Mouse (Mus musculus) CH12.LX (cell line): ENCODE measurements around the gene Lpin2. TPM values are rescaled to one million over a fixed set of nuclear protein-coding genes. Genes with fewer than 3 reads are reported as not detected.

Source experiments
- DNase-seq: peaks from one replicate; pipeline ENCODE4 v3.0.0-alpha.2; 2013; ENCODE audit errors: extremely low read depth
- H3K27ac ChIP-seq: 2 replicates; pipeline ENCODE4 v1.5.1; 2012; ENCODE audit warnings: low read depth, mild to moderate bottlenecking, control low read depth, moderate library complexity; ENCODE audit not compliant: insufficient read depth
- H3K27me3 ChIP-seq: replicated peaks from 2 replicates; pipeline ENCODE3; 2012; ENCODE audit warnings: inconsistent platforms
- H3K36me3 ChIP-seq, 2 experiments: replicated peaks in 1 of 2; 2 replicates each; pipeline versions ENCODE3 to v1.6.1; 2012; ENCODE audit warnings: inconsistent platforms in 1 of 2, low read length in 1 of 2, mild to moderate bottlenecking in 1 of 2, mixed read lengths in 1 of 2, moderate library complexity in 1 of 2; ENCODE audit not compliant: control insufficient read depth in 1 of 2, insufficient read depth in 1 of 2
- H3K4me1 ChIP-seq, 2 experiments: 2 replicates each; pipeline ENCODE4 v1.6.1; 2012; ENCODE audit warnings: inconsistent platforms in 1 of 2, moderate library complexity in 1 of 2; ENCODE audit not compliant: insufficient read depth in 2 of 2, control insufficient read depth in 1 of 2
- H3K4me2 ChIP-seq: 2 replicates; pipeline ENCODE4 v1.6.1; 2012; ENCODE audit warnings: low read depth, mild to moderate bottlenecking, control low read depth; ENCODE audit not compliant: poor library complexity, insufficient read depth, severe bottlenecking
- H3K4me3 ChIP-seq, 3 experiments: fragments of 150-350 bp in 1 of 3; sonication (generic) in 1 of 3; replicated peaks in 1 of 3; 2 replicates each; pipeline versions ENCODE3 to v1.5.1; 2011 to 2012; ENCODE audit warnings: low read depth in 2 of 3, low read length in 2 of 3, mild to moderate bottlenecking in 2 of 3, moderate library complexity in 2 of 3, control low read depth in 1 of 3, improper control_type of control experiment in 1 of 3, inconsistent platforms in 1 of 3, mixed read lengths in 1 of 3; ENCODE audit not compliant: poor library complexity in 1 of 3
- H3K79me2 ChIP-seq: replicated peaks from 2 replicates; pipeline ENCODE4 v1.6.1; 2012; ENCODE audit warnings: mild to moderate bottlenecking, moderate library complexity; ENCODE audit not compliant: control insufficient read depth, poor library complexity, insufficient read depth, severe bottlenecking; ENCODE audit errors: extremely low read depth
- H3K9ac ChIP-seq: 2 replicates; pipeline ENCODE4 v1.6.1; 2012; ENCODE audit warnings: low read depth, mild to moderate bottlenecking, control low read depth, moderate library complexity; ENCODE audit not compliant: insufficient read depth
- H3K9me3 ChIP-seq: replicated peaks from 2 replicates; pipeline ENCODE3; 2012; ENCODE audit warnings: low read length, inconsistent platforms, mixed read lengths
- BHLHE40 ChIP-seq: IDR thresholded peaks from 2 replicates; pipeline ENCODE4 v1.6.1; 2011; ENCODE audit warnings: mild to moderate bottlenecking, low read depth, low read length, improper control_type of control experiment
- CHD2 ChIP-seq: IDR thresholded peaks from 2 replicates; pipeline ENCODE4 v1.6.1; 2011; ENCODE audit warnings: low read length, improper control_type of control experiment
- CTCF ChIP-seq, 2 experiments: IDR thresholded peaks in 1 of 2; conservative IDR thresholded peaks in 1 of 2; 2 replicates each; pipeline ENCODE4 v1.5.1; 2011 to 2012; ENCODE audit warnings: low read depth in 2 of 2, low read length in 2 of 2, improper control_type of control experiment in 1 of 2, inconsistent platforms in 1 of 2, mild to moderate bottlenecking in 1 of 2, moderate library complexity in 1 of 2
- E2F4 ChIP-seq: IDR thresholded peaks from 2 replicates; pipeline ENCODE4 v1.6.1; 2011; ENCODE audit warnings: low read depth, low read length, improper control_type of control experiment; ENCODE audit not compliant: insufficient replicate concordance
- ELF1 ChIP-seq: IDR thresholded peaks from 2 replicates; pipeline ENCODE4 v1.6.1; 2014; ENCODE audit warnings: low read depth, mild to moderate bottlenecking, inconsistent platforms, low read length, improper control_type of control experiment
- EP300 ChIP-seq: IDR thresholded peaks from 2 replicates; pipeline ENCODE4 v1.6.1; 2011; ENCODE audit warnings: low read length, improper control_type of control experiment
- ETS1 ChIP-seq: conservative IDR thresholded peaks from 2 replicates; pipeline ENCODE4 v1.6.1; 2012; ENCODE audit warnings: low read depth, mild to moderate bottlenecking, inconsistent platforms, low read length, improper control_type of control experiment, moderate library complexity
- GABPA ChIP-seq: IDR thresholded peaks from 2 replicates; pipeline ENCODE4 v1.6.1; 2012; ENCODE audit warnings: low read depth, low read length, improper control_type of control experiment, inconsistent platforms; ENCODE audit not compliant: insufficient replicate concordance
- HCFC1 ChIP-seq: IDR thresholded peaks from 2 replicates; pipeline ENCODE4 v1.6.1; 2012; ENCODE audit warnings: low read depth, mild to moderate bottlenecking, inconsistent platforms, low read length, improper control_type of control experiment
- IRF4 ChIP-seq: IDR thresholded peaks from 2 replicates; pipeline ENCODE4 v1.6.1; 2014; ENCODE audit warnings: low read depth, mild to moderate bottlenecking, inconsistent platforms, low read length, improper control_type of control experiment
- JUN ChIP-seq: IDR thresholded peaks from 2 replicates; pipeline ENCODE4 v1.6.1; 2011; ENCODE audit warnings: low read depth, mild to moderate bottlenecking, low read length, improper control_type of control experiment, moderate library complexity; ENCODE audit not compliant: insufficient read depth
- KAT2A ChIP-seq: IDR thresholded peaks from 2 replicates; pipeline ENCODE4 v1.6.1; 2012; ENCODE audit warnings: low read length, improper control_type of control experiment, inconsistent platforms; ENCODE audit not compliant: insufficient replicate concordance
- MAX ChIP-seq: IDR thresholded peaks from 2 replicates; pipeline ENCODE4 v1.6.1; 2011; ENCODE audit warnings: low read length, improper control_type of control experiment
- MAZ ChIP-seq: IDR thresholded peaks from 2 replicates; pipeline ENCODE4 v1.6.1; 2012; ENCODE audit warnings: low read depth, mild to moderate bottlenecking, inconsistent platforms, low read length, improper control_type of control experiment, moderate library complexity
- MEF2A ChIP-seq: IDR thresholded peaks from 2 replicates; pipeline ENCODE4 v1.6.1; 2014; ENCODE audit warnings: low read depth, mild to moderate bottlenecking, inconsistent platforms, low read length, improper control_type of control experiment, borderline replicate concordance
- MXI1 ChIP-seq: IDR thresholded peaks from 2 replicates; pipeline ENCODE4 v1.6.1; 2011; ENCODE audit warnings: mild to moderate bottlenecking, low read depth, low read length, improper control_type of control experiment
- MYC ChIP-seq: IDR thresholded peaks from 2 replicates; pipeline ENCODE4 v1.6.1; 2011; ENCODE audit warnings: low read depth, mild to moderate bottlenecking, improper control_type of control experiment, low read length
- NELFE ChIP-seq: IDR thresholded peaks from 2 replicates; pipeline ENCODE4 v1.6.1; 2011; ENCODE audit warnings: low read depth, low read length, improper control_type of control experiment
- NRF1 ChIP-seq: IDR thresholded peaks from 2 replicates; pipeline ENCODE4 v1.6.1; 2014; ENCODE audit warnings: low read depth, mild to moderate bottlenecking, inconsistent platforms, low read length, improper control_type of control experiment, moderate library complexity
- RAD21 ChIP-seq: IDR thresholded peaks from 2 replicates; pipeline ENCODE4 v1.6.1; 2011; ENCODE audit warnings: low read depth, mild to moderate bottlenecking, low read length, improper control_type of control experiment, moderate library complexity
- SIN3A ChIP-seq: IDR thresholded peaks from 2 replicates; pipeline ENCODE4 v1.6.1; 2012; ENCODE audit warnings: low read length, improper control_type of control experiment, inconsistent platforms
- SMC3 ChIP-seq: IDR thresholded peaks from 2 replicates; pipeline ENCODE4 v1.6.1; 2011; ENCODE audit warnings: low read depth, low read length, improper control_type of control experiment
- TBP ChIP-seq: conservative IDR thresholded peaks from 2 replicates; pipeline ENCODE4 v1.6.1; 2011; ENCODE audit warnings: low read depth, low read length, improper control_type of control experiment
- TCF12 ChIP-seq: IDR thresholded peaks from 2 replicates; pipeline ENCODE4 v1.6.1; 2014; ENCODE audit warnings: low read depth, mild to moderate bottlenecking, inconsistent platforms, low read length, improper control_type of control experiment
- USF1 ChIP-seq: IDR thresholded peaks from 2 replicates; pipeline ENCODE4 v1.6.1; 2014; ENCODE audit warnings: low read depth, mild to moderate bottlenecking, inconsistent platforms, low read length, improper control_type of control experiment
- ZC3H11A ChIP-seq: IDR thresholded peaks from 2 replicates; pipeline ENCODE4 v1.6.1; 2012; ENCODE audit warnings: low read depth, mild to moderate bottlenecking, inconsistent platforms, low read length, improper control_type of control experiment
- ZKSCAN1 ChIP-seq: IDR thresholded peaks from 2 replicates; pipeline ENCODE4 v1.6.1; 2012; ENCODE audit warnings: low read depth, inconsistent platforms, low read length, improper control_type of control experiment, borderline replicate concordance
- ZMIZ1 ChIP-seq: IDR thresholded peaks from 2 replicates; pipeline ENCODE4 v1.6.1; 2012; ENCODE audit warnings: low read depth, mild to moderate bottlenecking, inconsistent platforms, low read length, improper control_type of control experiment
- ZNF384 ChIP-seq: IDR thresholded peaks from 2 replicates; pipeline ENCODE4 v1.6.1; 2012; ENCODE audit warnings: low read depth, low read length, improper control_type of control experiment, inconsistent platforms
- dilution Hi-C: fragments of 300-500 bp; cut with MboI; formaldehyde crosslinking; loops from 2 replicates; pipeline ENCODE4 v1.14.3; 2020; ENCODE audit warnings: low sequenced_read_pairs; ENCODE audit not compliant: extremely low pct_unique_long_range_greater_than_20kb, extremely low pct_ligation_motif_present
- in situ Hi-C: fragments of 300-500 bp; cut with MboI; formaldehyde crosslinking; loops from 3 replicates; pipeline ENCODE4 v1.14.3; 2019; ENCODE audit warnings: low sequenced_read_pairs, low pct_ligation_motif_present, low pct_unique_long_range_greater_than_20kb, mixed read lengths
- polyA plus RNA-seq: library from polyadenylated mRNA; unstranded; fragments of >175 nt; gene quantifications from 2 replicates; pipeline ENCODE4 v1.2.1, GENCODE M21; 2012; ENCODE audit warnings: low read depth; ENCODE audit not compliant: insufficient read length
- total RNA-seq, 2 experiments: library from RNA; depleted of rRNA; stranded (reverse); fragments of 300-350 nt in 1 of 2; fragments of >200 nt in 1 of 2; gene quantifications; 2 replicates each; pipeline ENCODE4 v1.2.3; 2012 to 2014

Gene Lpin2
- total and polyA plus RNA-seq, 3 experiments: 25.4 to 31.4 (median 28.1) TPM

GRCm38 (mm10) chr17:71180601-71181000 is 1.8 kb upstream of the Lpin2 start:
- DNase-seq: no peak
- in situ Hi-C loops (loop anchor here (10.0 kb wide), 1 partner anchor 86 kb away; no protein-coding TSS in a partner anchor), dilution Hi-C loops (no loop called here)
- Histone ChIP-seq H3K79me2 (peaks cover 7% of the 10 kb centered on the region), H3K9ac (no peak overlapping the region), H3K27ac (no peak overlapping the region), H3K4me1 (peaks cover 11 to 55% of the 10 kb centered on the region in 2 experiments; a peak in 3 of 4 replicates), H3K27me3 (no peaks in the 10 kb centered on the region), H3K36me3 (no peaks in the 10 kb centered on the region), H3K4me2 (no peak overlapping the region), H3K4me3 (no peak overlapping the region), H3K9me3 (no peaks in the 10 kb centered on the region)
- TF ChIP-seq ETS1 (no peak), RAD21 (no peak), JUN (no peak), ZC3H11A (no peak), MXI1 (no peak), SIN3A (no peak), IRF4 (no peak), ZKSCAN1 (no peak), GABPA (no peak), NELFE (no peak), MYC (no peak), E2F4 (no peak), SMC3 (no peak), BHLHE40 (no peak), ELF1 (no peak), ZMIZ1 (no peak)

- H3K27me3 ChIP-seq: no peaks in the 10 kb centered on the region
- peak; percentile 84 for DNase-seq
- H3K9ac ChIP-seq: peak overlapping the region; percentile 87
- peaks cover 19% of the 10 kb centered on the region for H3K79me2 ChIP-seq
- dilution Hi-C loops: no loop called here
- H3K4me3 ChIP-seq: peak overlapping the region; percentile 74 to 93 (median 88)
- H3K9me3 ChIP-seq: no peaks in the 10 kb centered on the region
- no peak overlapping the region for H3K27ac ChIP-seq
- in situ Hi-C loops: loop anchor here (10.0 kb wide), 1 partner anchor 88 kb away; no protein-coding TSS in a partner anchor
- H3K4me1 ChIP-seq: peaks cover 12 to 43% of the 10 kb centered on the region in 2 experiments; a peak in 3 of 4 replicates
- peak overlapping the region; percentile 99 for H3K4me2 ChIP-seq
- no peaks in the 10 kb centered on the region for H3K36me3 ChIP-seq
- no peak for TF ChIP-seq ZC3H11A
- no peak for TF ChIP-seq ZKSCAN1
- TF ChIP-seq HCFC1: no peak
- 0 out of 2 replicates have a peak, but pooled peaks have one; percentile 22 for TF ChIP-seq MAZ
- peak; percentile 88 for TF ChIP-seq USF1
- no peak for TF ChIP-seq TBP
- TF ChIP-seq KAT2A: no peak
- TF ChIP-seq SIN3A: peak; percentile 56; the same call in 1 of the 2 replicates
- no peak for TF ChIP-seq SMC3
- TF ChIP-seq CHD2: no peak
- TF ChIP-seq ZNF384: peak; percentile 91
- TF ChIP-seq TCF12: 0 out of 2 replicates have a peak, but pooled peaks have one; percentile 37
- no peak for TF ChIP-seq EP300
- TF ChIP-seq JUN: no peak
- no peak for TF ChIP-seq GABPA
- TF ChIP-seq NELFE: no peak
- TF ChIP-seq NRF1: peak; percentile 65
- no peak for TF ChIP-seq ZMIZ1
- TF ChIP-seq MAX: peak; percentile 51; the same call in 1 of the 2 replicates
- no peak for TF ChIP-seq E2F4
- no peak for TF ChIP-seq MEF2A
- TF ChIP-seq CTCF (conservative IDR thresholded peaks at IDR 0.05 in 1 of 2, IDR thresholded peaks at IDR 0.05 in 1 of 2; ENCODE audit: low read depth in 2 of 2, low read length in 2 of 2): no peak
- peak; percentile 54 for TF ChIP-seq ELF1
Observed at GRCm38 (mm10) chr17:71182871-71183656, 704 bp downstream of the Lpin2 start.
